Mouse (Mus musculus) hindbrain, embryonic 11.5 days (tissue): ENCODE measurements around the gene Creb5. TPM values are rescaled to one million over a fixed set of nuclear protein-coding genes. Genes with fewer than 3 reads are reported as not detected.

Experiments used
- ATAC-seq: fragments of 200-750 bp; cut with Nextera tagmentation; 2 replicates; pipeline ENCODE4 v1.8.0; 2017; ENCODE audit warnings: mild to moderate bottlenecking, moderate TSS enrichment, moderate library complexity; ENCODE audit not compliant: low FRiP score
- DNase-seq: peaks from one replicate; pipeline ENCODE4 v3.0.0-alpha.2; 2015; ENCODE audit warnings: low spot score
- H3K27ac ChIP-seq: fragments of 300-500 bp; sonication (generic); 2 replicates; pipeline ENCODE4 v1.5.1; 2014; ENCODE audit warnings: mild to moderate bottlenecking, low read depth, low read length
- H3K27me3 ChIP-seq: fragments of 300-500 bp; sonication (generic); 2 replicates; pipeline ENCODE4 v1.6.1; 2014; ENCODE audit warnings: mild to moderate bottlenecking, low read length, moderate library complexity, mixed read lengths; ENCODE audit not compliant: control insufficient read depth, insufficient read depth
- H3K36me3 ChIP-seq: fragments of 300-500 bp; sonication (generic); 2 replicates; pipeline ENCODE4 v1.6.1; 2014; ENCODE audit warnings: mild to moderate bottlenecking, low read length, moderate library complexity, mixed read lengths; ENCODE audit not compliant: control insufficient read depth, insufficient read depth
- H3K4me1 ChIP-seq: fragments of 300-500 bp; sonication (generic); replicated peaks from 2 replicates; pipeline ENCODE4 v1.6.1; 2014; ENCODE audit warnings: low read length, mixed read lengths; ENCODE audit not compliant: control insufficient read depth, insufficient read depth
- H3K4me2 ChIP-seq: fragments of 300-500 bp; sonication (generic); replicated peaks from 2 replicates; pipeline ENCODE4 v1.6.1; 2014; ENCODE audit warnings: mild to moderate bottlenecking, low read depth, low read length
- H3K4me3 ChIP-seq: fragments of 300-500 bp; sonication (generic); 2 replicates; pipeline ENCODE4 v1.5.1; 2014; ENCODE audit warnings: low read depth, low read length
- H3K9ac ChIP-seq: fragments of 300-500 bp; sonication (generic); 2 replicates; pipeline ENCODE4 v1.6.1; 2014; ENCODE audit warnings: low read depth, low read length
- H3K9me3 ChIP-seq: fragments of 300-500 bp; sonication (generic); 2 replicates; pipeline ENCODE4 v1.6.1; 2016; ENCODE audit warnings: low read length; ENCODE audit not compliant: control insufficient read depth
- WGBS: fragments of 180-500 bp; shearing (Covaris S2); extraction: QIAGEN DNeasy Blood & Tissue Kit; methylation state at CpG from one replicate; pipeline ENCODE4 v1.1.7; 2014; 5-methylcytosine and 5-hydroxymethylcytosine counted together
- polyA plus RNA-seq: library from polyadenylated mRNA; unstranded; fragments of >200 nt; fragmentation: Nextera tagmentation; extraction: Ambion mirVana; gene quantifications from 2 replicates; pipeline ENCODE4 v1.2.1, GENCODE M21; 2014

Creb5 gene
- polyA plus RNA-seq, 1 experiment from 2014 or later, result 5.5 TPM

GRCm38 (mm10) chr6:53662858-53663833, 376.1 kb downstream of the Creb5 start:
- ATAC-seq (peak; percentile 68), DNase-seq (peak; percentile 30)
- no peaks in the 10 kb centered on the region for H3K9me3 ChIP-seq
- H3K4me1 ChIP-seq, result no peaks in the 10 kb centered on the region
- no peaks in the 10 kb centered on the region for H3K27me3 ChIP-seq
- no peak overlapping the region for H3K27ac ChIP-seq
- no peaks in the 10 kb centered on the region for H3K36me3 ChIP-seq
- H3K4me3 ChIP-seq, result no peak overlapping the region
- H3K9ac ChIP-seq, result no peak overlapping the region
- 67% methylated on average over 11 of the region's 11 CpGs for WGBS
- H3K4me2 ChIP-seq, result no peak overlapping the region

GRCm38 (mm10) chr6:53664759-53665158, 377.7 kb downstream of the Creb5 start:
- Histone ChIP-seq H3K4me2 (no peak overlapping the region), H3K27ac (no peak overlapping the region), H3K36me3 (no peaks in the 10 kb centered on the region), H3K4me3 (no peak overlapping the region), H3K9me3 (no peaks in the 10 kb centered on the region), H3K9ac (no peak overlapping the region), H3K4me1 (no peaks in the 10 kb centered on the region), H3K27me3 (no peaks in the 10 kb centered on the region)
- WGBS, result 52% methylated on average over 1 of the region's 1 CpGs
- DNase-seq, result no peak
- ATAC-seq, result no peak

GRCm38 (mm10) chr6:53666503-53666902, 379.4 kb downstream of the Creb5 start:
- Histone ChIP-seq H3K36me3 (no peaks in the 10 kb centered on the region), H3K9me3 (no peaks in the 10 kb centered on the region), H3K27me3 (no peaks in the 10 kb centered on the region), H3K4me3 (no peak overlapping the region), H3K4me2 (no peak overlapping the region), H3K4me1 (no peaks in the 10 kb centered on the region), H3K9ac (no peak overlapping the region), H3K27ac (no peak overlapping the region)
- ATAC-seq, result no peak
- 73% methylated on average over 5 of the region's 5 CpGs for WGBS
- DNase-seq, result no peak

GRCm38 (mm10) chr6:53678307-53678706, 391.2 kb downstream of the Creb5 start:
- ATAC-seq (no peak), DNase-seq (no peak)
- H3K4me3 ChIP-seq, result no peak overlapping the region
- no peaks in the 10 kb centered on the region for H3K36me3 ChIP-seq
- H3K4me2 ChIP-seq, result no peak overlapping the region
- H3K4me1 ChIP-seq, result no peaks in the 10 kb centered on the region
- no peaks in the 10 kb centered on the region for H3K27me3 ChIP-seq
- no peak overlapping the region for H3K27ac ChIP-seq
- WGBS, result 88% methylated on average over 1 of the region's 1 CpGs
- no peak overlapping the region for H3K9ac ChIP-seq
- H3K9me3 ChIP-seq, result no peaks in the 10 kb centered on the region

- DNase-seq (no peak), ATAC-seq (no peak)
- Histone ChIP-seq H3K4me3 (no peak overlapping the region), H3K4me1 (no peaks in the 10 kb centered on the region), H3K9ac (no peak overlapping the region), H3K36me3 (no peaks in the 10 kb centered on the region), H3K27ac (no peak overlapping the region), H3K4me2 (no peak overlapping the region), H3K27me3 (no peaks in the 10 kb centered on the region), H3K9me3 (no peaks in the 10 kb centered on the region)
- WGBS, result 90% methylated on average over 8 of the region's 8 CpGs
Observed at GRCm38 (mm10) chr6:53680046-53680445, 393.0 kb downstream of the Creb5 start.

- Histone ChIP-seq H3K36me3 (no peaks in the 10 kb centered on the region), H3K4me2 (no peak overlapping the region), H3K4me1 (no peaks in the 10 kb centered on the region), H3K27ac (no peak overlapping the region), H3K9me3 (no peaks in the 10 kb centered on the region), H3K4me3 (no peak overlapping the region), H3K27me3 (no peaks in the 10 kb centered on the region), H3K9ac (no peak overlapping the region)
- ATAC-seq, result no peak
- WGBS, result 72% methylated on average over 2 of the region's 2 CpGs
- no peak for DNase-seq
Observed at GRCm38 (mm10) chr6:53684416-53684815, 397.3 kb downstream of the Creb5 start.

- Histone ChIP-seq H3K4me2 (no peak overlapping the region), H3K9me3 (no peaks in the 10 kb centered on the region), H3K36me3 (no peaks in the 10 kb centered on the region), H3K27ac (no peak overlapping the region), H3K4me3 (no peak overlapping the region), H3K9ac (no peak overlapping the region), H3K4me1 (no peaks in the 10 kb centered on the region), H3K27me3 (no peaks in the 10 kb centered on the region)
- DNase-seq, result no peak
- no peak for ATAC-seq
- WGBS, result 87% methylated on average over 14 of the region's 14 CpGs
Observed at GRCm38 (mm10) chr6:53685323-53685722, 398.3 kb downstream of the Creb5 start.

GRCm38 (mm10) chr6:53688762-53689477, 401.9 kb downstream of the Creb5 start:
- no peaks in the 10 kb centered on the region for H3K9me3 ChIP-seq
- no peaks in the 10 kb centered on the region for H3K27me3 ChIP-seq
- no peaks in the 10 kb centered on the region for H3K36me3 ChIP-seq
- DNase-seq (no peak), ATAC-seq (no peak)
- no peak overlapping the region for H3K4me3 ChIP-seq
- WGBS, result 65% methylated on average over 7 of the region's 7 CpGs
- no peak overlapping the region for H3K4me2 ChIP-seq
- H3K9ac ChIP-seq, result no peak overlapping the region
- no peaks in the 10 kb centered on the region for H3K4me1 ChIP-seq
- no peak overlapping the region for H3K27ac ChIP-seq
